Mouse (Mus musculus): ENCODE results near the gene Sco1. TPM values are rescaled to one million over a fixed set of nuclear protein-coding genes. Genes with fewer than 3 reads are reported as not detected.

The Sco1 gene
- polyA plus RNA-seq, 1 experiment = 3.0 TPM

DNA sequence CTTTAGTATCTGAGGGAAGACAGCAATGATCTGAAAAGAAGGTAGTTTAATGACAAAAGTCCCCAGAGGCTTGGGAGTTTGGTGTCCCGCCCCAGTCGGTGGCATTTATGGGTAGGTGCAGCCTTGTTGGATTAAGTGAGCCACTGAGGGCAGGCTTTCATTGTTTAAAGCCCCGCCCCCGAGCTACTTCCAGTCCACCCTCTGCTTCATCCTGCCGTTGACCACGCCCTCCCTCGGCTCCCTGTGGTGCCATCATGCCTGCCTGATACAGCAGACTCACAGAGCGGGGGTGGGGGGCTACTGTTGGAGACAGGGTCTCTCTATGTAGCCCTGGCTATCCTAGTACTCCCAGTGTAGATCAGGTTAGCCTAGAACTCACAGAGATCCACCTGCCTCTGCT lies 9.5 kb upstream of the Sco1 start:
- DNase-seq (ENCODE audit: low read depth) = no peak

DNA sequence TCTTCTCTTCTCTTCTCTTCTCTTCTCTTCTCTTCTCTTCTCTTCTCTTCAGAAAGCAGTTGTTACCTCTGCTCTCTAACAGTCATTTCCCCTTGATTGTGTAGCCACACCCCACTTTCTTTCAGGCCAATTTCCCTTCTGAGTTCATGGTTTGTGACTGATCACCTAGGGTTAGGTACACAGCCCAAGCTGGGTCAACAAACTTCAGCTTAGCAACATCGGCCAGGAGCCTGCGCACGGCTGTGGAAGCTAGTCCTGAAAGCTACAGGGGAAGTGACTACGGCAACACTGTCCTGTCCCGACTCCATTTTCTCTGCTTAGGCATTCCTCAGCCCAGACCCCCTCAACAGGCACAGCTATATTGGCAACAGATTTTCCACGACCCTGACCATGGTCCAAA lies 7.5 kb upstream of the Sco1 start:
- DNase-seq (ENCODE audit: low read depth) = no peak

DNA sequence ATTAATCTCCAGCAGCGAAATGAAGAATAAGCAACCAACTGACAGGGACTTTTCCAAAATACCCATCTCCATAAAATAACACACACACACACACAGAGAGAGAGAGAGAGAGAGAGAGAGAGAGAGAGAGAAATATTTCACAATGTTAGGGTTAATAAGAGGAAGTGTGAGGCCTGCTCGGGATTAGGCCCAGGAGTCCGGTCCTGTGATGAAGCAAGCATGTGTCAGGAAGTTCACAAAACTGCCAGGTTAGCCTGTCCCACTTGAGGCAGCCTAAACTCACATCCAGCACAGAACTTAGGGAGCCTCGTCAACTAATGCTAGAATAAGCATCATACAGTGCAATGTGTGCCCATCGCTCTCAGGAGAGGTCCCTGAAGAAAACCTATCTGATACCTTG lies 5.3 kb upstream of the Sco1 start:
- DNase-seq (ENCODE audit: low read depth) = no peak

DNA sequence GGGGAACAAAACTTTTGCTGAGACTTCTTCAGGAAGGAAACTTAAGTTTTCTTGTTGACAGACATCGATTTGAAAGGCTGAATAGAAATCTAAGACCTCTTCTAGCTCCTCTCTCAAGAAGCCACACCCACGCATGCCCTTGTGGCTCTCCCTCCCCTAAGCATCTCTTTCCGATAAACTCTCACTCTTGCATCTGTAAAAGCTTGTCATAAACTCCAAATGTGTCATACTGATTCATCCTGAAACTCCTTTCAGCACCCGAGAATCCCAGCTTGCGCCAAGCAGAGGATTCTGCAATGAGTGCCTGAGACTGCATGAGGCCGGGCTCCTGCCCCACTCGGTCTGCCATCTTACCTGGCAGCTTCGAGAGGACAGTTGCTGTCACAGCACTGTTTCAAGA lies 4.0 kb upstream of the Sco1 start:
- DNase-seq (ENCODE audit: low read depth) = no peak

DNA sequence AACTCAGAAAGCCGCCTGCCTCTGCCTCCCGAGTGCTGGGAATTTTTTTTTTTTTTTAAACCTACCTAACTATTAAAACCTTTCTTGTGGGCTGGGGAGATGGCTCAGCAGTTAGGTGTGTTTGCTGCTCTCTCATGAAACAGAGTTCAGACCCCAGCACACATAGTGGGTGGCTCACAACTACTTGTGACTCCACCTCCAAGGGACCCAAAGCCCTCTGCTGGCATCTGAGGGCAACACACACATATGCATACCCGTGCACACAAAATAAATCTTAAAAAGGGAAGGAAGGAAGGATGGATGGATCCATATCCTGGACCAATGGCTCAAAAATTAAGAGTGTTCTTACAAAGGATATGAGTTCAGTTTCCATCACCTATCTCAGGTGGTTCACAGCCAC lies 3.2 kb upstream of the Sco1 start:
- DNase-seq (ENCODE audit: low read depth) = no peak

DNA sequence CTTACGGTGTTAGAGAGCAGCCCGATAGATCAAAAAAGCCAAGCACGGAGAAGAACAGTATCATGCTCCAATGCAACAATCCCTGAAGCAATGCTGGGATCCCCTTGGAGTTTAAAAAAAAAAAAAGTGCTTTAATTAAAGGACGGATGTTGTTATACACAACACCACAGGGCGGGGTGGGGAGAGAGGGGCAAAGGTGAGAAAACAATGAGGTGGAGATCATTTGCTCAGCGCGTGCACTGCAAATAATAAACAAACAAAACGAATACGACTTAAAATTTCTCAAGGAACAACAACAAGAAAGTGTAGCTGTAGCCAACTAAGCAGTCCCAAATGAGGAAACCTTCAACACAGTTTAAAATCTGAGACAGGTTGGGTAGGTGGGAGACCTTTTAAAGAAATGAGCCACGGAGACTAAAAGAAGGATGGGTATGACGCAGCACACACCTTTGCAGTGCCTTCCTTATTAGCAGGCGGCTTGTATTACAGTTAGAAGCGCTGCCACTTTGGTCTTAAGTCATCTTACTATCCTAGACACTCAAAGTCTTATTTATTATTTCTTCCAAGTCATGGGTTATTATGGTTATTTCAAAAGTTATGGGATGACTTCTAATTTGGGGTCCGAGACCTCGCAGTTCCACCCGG lies 672 bp upstream of the Sco1 start:
- no peak for DNase-seq (ENCODE audit: low read depth)

DNA sequence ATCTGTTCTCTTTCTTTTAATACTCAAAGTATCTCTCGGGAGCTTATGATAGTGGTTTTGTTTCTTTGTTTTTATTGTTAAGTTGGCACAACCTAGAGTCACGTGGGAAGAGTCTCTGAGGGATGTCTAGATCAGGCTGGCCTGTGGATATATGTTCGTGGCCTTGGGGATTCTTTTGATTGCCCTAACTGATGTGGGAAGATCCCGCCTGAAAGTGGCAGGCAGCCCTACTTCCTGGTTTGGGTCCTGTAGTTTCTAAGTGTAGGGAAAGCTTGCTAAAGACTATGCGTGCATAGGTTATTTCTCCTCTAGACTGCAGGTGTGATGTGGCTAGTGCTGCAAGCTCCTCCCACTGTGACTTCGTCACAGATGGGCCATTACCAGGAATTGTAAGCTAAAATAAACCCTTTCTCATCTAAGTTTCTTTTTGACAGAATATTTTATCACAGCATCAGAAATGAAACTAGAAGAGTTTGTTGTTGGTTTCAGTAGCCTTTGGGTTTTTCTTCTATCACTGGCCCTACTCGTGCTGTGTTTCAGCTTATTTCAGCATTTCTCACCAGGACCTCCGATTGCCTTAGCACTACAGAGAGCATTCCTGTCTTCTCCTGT lies 2.4 kb downstream of the Sco1 start:
- DNase-seq (ENCODE audit: low read depth) = no peak

DNA sequence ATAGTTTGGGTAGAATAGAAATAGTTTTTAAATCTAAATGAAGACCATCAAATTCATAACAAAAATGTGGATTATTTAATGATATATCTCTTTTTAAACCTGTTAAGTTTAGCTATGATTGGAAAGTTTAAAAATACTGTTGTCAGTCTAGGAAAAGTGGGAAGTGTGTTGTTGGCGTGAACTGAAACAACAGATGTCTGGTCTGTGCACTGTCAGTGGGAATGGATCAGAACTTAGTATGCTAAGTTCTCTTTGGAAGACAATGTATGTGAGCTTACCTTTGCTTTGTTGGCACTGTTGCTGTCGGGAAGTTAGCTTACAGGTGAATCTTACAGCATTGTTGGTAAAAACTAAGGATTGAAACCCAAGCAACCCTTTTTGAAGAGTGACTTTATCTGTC lies 8.8 kb downstream of the Sco1 start:
- DNase-seq (ENCODE audit: low read depth) = no peak

DNA sequence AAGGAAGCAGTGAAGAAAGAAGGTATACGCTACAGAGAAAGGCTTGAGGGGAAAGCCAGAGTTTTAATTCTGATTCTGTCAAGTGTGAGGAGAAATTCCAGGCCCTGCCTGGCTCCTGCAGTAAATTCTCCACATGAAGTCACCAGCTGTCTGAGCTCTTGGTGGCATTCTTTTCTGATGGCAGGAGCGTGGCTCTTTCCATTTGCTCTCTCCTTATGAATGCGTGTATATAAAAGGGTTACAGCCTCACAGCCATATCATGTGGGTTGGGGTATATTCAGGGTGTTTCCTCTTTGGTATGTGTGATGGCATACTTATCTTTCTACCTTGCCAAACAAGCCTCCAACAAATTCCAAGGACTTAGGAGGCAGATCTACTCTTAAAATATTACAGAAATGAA lies 10.3 kb downstream of the Sco1 start:
- DNase-seq (ENCODE audit: low read depth) = no peak

DNA sequence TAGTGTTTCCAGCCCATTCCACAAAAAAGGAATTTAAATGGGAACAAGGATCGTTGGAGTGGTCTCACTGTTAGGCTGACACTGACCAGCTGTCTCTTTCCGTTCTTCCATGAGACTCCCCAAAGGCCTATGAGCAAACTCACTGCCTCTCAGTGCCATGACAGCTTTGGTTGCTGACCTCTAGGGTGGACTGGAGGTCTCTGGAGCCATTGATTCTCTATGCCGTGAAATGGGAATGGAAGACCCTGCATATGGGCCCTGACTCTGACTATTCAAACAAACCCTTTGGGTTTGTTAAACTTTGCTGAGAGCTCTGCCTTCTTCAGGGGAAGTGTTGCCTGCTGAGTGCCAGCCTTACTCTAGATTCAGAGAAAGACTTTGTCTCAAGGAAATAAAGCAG lies 15.3 kb downstream of the Sco1 start:
- DNase-seq (ENCODE audit: low read depth) = no peak

DNA sequence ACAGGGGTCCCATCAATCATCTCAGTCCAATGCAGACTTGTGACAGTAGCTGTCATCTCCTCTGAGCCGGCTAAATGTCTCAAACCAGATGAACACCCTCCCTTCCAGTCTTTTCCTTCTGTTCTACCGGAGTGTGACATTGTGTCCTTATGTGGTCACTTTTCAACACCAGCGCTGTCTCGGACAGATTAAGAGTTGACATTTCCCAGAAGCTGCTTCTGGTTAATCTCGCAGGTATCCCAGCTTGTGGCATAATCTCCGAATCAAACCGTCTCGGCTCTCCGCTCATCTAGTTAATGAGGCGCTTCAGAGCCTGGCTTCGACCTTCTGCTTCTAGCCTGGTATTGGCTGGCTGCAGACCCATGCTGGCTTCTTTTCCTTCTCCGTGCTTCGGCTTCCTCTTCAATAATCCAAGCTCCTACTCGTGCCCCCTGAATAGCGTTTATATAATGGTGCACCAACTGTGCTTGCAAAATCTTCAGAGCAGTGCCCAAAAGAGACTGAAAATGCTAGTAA lies 20.2 kb downstream of the Sco1 start:
- no peak for DNase-seq (ENCODE audit: low read depth)

DNA sequence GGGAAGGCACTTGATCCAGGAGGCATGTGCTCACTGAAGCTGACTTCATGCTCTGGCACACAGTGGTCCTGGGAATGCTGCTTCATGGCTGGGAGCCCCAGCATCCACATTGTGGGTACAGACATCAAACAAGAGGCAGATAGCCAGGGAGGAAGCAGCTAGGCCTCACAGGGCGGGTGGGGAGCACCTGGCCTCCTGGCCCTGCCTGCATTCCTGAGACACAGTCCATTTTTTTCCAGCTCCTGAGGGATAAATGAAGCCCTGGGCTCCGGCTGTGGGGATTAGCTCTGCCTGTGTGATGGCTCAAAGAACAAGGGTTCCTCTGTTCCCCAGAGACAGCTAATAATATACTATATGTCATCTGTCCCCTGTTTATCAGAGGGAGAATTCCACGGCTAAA lies 22.6 kb downstream of the Sco1 start:
- DNase-seq (ENCODE audit: low read depth) = no peak

DNA sequence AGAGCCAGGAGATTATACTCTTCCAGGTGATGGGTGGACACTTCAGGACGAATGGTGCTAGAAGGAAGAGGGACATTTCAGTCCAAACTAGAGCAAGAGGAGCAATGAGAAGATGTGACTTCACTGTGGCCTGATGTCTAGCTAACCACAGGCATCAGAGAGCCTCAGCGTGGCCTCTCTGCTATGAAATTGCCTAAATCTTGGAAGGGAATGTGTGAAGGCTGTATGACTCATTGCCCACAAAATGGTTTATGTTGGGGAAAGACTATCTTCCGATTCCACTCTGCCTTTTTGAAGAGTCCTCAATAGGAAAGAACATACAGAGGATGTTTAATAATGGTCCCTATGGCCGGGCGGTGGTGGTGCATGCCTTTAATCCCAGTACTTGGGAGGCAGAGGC lies 24.3 kb downstream of the Sco1 start:
- no peak for DNase-seq (ENCODE audit: low read depth)

DNA sequence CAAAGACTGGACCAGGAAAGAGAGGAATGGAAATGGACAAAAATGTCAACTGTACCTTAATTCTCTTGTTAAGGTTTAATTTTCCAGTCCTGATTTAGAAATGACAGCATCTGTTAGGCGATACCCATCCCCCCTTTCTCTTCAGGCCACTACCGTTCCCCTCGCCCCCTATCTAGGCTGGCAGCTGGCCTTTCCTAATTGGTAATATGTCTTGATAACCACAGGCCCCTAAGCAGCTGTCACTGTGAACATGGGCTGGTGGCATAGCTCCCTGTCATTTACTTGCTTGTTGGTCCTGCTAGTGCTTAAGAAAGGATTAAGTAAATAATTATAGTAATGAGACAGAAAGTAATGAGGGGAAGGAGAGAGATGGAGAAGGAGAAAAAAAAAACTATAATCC lies 25.0 kb downstream of the Sco1 start:
- no peak for DNase-seq (ENCODE audit: low read depth)

DNA sequence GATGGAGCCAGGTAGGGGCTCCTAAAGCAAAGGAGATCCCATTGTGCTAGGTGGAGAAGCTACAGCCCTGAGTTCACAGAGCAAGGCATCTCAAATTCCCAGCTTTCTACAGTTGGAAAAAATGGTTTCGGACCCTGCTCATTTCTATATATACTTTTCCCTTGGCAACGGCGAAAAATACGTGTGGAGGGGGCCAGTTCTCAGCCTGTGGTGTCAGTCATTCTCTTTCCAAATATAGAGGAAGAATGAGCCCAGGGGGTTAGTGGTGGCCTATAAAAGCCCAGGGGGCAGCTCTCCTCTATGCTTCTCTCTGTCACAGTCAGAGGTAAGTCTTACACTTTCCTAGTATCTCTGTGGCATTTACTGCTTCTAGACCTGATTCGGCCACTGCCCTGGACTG lies 25.5 kb downstream of the Sco1 start, which contains the start of gene Myh3:
Gene Myh3, plus strand, starts transcription at position 301 of the 400 bp plus-strand sequence.
- no peak for DNase-seq (ENCODE audit: low read depth)

DNA sequence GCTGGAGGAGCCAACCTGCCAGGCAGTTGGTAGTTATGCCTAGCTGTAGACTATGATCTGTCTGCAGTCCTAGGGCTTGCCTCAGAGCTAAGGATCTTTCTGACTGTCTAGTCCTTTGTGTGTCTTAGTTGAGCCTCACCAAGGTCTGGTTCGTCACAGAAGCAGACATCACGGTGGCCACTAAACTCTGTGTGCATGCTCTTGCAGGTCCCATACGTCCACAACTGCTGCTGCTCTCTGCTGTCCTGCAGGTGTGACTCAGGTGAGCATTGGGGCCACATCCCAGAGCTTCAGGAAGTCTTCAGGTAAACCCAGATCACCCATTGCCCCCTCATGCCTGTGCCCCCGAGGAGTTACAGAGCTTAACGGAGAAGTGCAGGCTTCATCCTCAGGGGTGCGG lies 26.4 kb downstream of the Sco1 start:
- no peak for DNase-seq (ENCODE audit: low read depth)

DNA sequence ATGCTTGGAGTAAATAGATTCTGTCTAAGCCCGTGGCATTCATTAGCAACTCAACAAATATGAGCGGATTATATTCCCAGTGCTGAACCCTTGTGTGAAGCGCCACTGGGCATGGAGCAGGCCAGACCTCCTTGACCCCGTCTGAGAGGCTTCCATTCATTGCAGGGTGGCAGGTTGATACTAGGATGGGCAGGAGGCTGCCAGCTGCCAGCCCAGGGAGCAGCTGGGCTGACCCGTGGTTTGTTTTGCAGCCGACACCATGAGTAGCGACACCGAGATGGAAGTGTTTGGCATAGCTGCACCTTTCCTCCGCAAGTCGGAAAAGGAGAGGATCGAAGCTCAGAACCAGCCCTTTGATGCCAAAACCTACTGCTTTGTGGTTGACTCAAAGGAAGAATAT lies 27.3 kb downstream of the Sco1 start:
- no peak for DNase-seq (ENCODE audit: low read depth)

DNA sequence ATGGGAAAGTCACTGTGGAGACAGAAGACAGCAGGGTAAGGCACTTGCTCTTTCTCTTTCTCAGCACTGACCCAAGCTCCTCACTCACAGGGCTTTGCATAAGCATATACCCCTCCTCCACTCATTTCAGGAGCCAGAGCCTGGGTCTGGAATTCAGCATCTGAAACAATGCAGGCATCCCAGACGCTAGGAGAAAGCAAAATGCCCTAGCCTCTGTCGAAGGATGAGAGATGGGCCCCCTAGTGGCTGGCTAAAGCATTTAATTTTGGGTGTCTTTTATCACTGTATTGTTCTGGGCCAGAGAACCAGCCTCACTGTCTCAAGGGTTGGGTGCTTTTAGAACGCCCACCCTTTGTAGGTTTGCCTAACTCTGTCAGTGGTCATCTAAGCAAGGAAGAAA lies 27.7 kb downstream of the Sco1 start:
- no peak for DNase-seq (ENCODE audit: low read depth)

DNA sequence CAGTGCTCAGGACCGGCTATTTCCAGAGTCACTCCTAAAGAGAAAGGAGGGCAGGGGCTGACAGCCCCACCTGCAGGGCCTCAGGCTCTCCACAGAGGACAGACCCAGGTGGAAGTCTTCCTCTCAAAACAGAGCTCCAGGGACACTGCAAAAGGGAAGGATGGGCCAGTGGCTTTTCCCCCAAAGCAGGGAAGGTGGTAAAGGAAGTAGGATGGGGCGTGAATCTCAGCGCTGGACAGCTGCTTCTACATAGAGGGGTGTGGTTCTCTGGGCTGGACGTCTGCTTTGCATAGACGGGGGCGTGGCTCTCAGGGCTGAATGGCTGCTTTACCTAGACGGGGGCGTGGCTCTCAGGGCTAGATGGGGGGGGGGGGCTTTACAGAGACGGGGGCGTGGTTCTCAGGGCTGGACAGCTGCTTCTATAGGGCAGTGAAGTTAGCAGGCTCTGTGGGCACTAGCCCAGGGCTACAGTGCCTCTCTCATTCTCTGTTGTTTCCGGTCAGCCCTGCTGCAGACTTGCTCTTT lies 28.7 kb downstream of the Sco1 start:
- no peak for DNase-seq (ENCODE audit: low read depth)

DNA sequence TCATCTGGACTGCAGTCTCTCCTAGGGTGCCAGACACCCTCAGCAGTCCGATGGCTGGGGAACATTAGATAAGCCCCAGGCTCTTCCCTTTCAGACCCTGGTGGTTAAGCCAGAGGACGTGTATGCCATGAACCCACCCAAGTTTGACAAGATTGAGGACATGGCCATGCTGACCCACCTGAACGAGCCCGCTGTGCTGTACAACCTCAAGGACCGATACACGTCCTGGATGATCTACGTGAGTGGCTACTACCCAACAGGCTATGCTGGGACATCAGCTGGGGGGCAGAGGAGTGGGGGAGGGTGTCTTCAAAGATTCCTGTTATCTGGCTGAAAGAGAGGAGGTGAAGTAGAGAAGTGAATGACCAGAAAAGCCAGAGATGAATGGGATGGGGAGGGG lies 29.7 kb downstream of the Sco1 start:
- DNase-seq (ENCODE audit: low read depth) = no peak

DNA sequence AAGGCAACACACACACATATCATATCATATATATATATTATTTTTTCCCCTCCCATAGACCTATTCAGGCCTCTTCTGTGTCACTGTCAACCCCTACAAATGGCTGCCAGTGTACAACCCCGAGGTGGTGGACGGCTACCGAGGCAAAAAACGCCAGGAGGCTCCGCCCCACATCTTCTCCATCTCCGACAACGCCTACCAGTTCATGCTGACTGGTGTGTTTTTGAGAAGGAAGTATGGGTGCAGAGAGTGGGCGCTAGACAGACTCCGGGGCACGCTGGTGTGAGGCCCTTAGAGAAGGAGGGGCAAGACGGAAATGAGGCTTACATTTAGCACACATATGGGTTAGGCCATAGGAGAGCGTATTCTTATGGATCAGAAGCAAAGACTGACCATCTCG lies 30.3 kb downstream of the Sco1 start:
- DNase-seq (ENCODE audit: low read depth) = no peak

DNA sequence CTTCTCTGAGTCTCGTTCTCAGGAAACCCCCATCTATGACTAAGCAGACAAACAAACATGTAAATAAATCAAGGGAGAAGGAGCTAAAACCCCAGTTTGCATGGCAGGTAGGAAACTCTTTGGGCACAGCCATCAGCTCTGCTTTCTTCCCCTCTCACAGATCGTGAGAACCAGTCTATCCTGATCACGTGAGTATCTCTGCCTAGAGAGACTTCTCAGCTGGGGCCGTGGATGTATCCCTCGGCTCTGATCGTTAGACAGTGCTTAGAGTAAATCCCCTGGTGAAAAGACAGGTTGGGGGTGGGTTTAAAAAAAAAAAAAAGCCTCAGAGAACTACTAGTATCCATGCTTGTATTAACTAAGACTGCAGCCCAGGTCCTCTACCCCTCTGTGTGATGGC lies 30.8 kb downstream of the Sco1 start:
- no peak for DNase-seq (ENCODE audit: low read depth)

DNA sequence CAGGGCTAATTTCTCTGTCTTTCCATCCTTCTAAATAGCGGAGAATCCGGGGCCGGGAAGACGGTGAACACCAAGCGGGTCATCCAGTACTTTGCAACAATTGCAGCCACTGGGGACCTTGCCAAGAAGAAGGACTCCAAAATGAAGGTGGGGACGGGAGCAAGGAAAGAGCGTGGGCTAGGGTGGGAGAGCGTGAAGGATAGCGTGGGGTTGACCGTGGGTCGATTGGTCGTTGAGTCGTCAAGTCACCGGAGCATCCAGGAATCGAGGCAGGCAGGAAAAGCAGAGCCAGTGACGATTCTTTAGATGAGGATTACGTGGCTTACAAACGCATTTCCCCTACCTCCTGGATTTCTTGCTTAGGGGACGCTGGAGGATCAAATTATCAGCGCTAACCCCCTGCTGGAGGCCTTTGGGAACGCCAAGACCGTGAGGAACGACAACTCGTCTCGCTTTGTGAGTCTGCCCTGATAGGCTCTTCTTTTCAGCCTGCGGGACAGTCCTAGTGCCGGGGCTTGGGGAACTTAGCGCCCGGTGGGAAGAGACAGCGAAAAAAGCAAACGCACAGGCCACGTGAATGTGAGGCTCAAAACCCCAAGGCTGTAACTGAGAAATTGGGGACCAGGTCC lies 31.4 kb downstream of the Sco1 start:
- no peak for DNase-seq (ENCODE audit: low read depth)
